Comparison of ENCODE assay signal across 8 mouse cellular contexts in the genomic region with DNA sequence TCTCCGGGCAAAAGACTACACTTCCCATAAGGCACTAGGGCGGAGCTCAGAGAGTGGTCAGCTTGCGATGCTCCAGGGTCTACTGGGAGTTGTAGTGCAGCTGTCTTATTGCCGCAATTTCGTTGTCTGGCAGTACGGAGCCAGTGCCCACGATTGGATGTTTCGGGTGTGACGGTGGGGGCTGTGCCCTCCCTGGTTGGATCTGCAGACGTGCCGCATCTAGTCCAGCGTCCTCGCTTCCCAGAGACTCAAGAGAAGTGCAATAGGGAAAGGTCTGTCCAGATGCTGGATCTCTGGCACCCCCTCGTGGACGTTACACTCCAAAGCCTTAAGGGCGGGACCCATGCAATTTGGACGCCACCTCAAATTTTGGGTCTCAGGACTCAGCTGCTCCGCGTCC. TPM values are rescaled to one million over a fixed set of nuclear protein-coding genes. Genes with fewer than 3 reads are reported as not detected.
DNase-seq lines count a peak whose midpoint lies in the region; ATAC-seq lines count a peak whose summit lies in the region.

No protein-coding gene starts in this region.

- peak overlapping the region; percentile 46 for H3K9ac ChIP-seq in hindbrain, embryonic 15.5 days

- peak; percentile 70 for DNase-seq in T-cell, adult 2 months (ENCODE audit: low spot score)
- peak; percentile 94 for DNase-seq in cerebellum, postnatal 36 days
- DNase-seq in frontal cortex, postnatal 36 days (ENCODE audit: low spot score in 2 of 2) = peak; percentile 96 to 98
- DNase-seq in left cerebral cortex, adult 11 months (ENCODE audit: low spot score) = peak; percentile 98
- peak; percentile 93 to 98 for DNase-seq in lung, postnatal 4 days
- peak; percentile 98 for DNase-seq in right cerebral cortex, adult 18-20 months
- peak; percentile 73 for DNase-seq in urinary bladder, postnatal 10 days (ENCODE audit: low spot score)

- H3K4me3 ChIP-seq in hindbrain, embryonic 15.5 days = peak overlapping the region; percentile 43

- peaks cover 9% of the 10 kb centered on the region for H3K4me1 ChIP-seq in hindbrain, embryonic 15.5 days (replicated peaks)

- H3K27ac ChIP-seq in hindbrain, embryonic 15.5 days (replicated peaks) = peak overlapping the region; percentile 82

- peak; percentile 99 for ATAC-seq in hindbrain, embryonic 15.5 days (ENCODE audit: low FRiP score, low read depth)

- no peaks in the 10 kb centered on the region for H3K27me3 ChIP-seq in hindbrain, embryonic 15.5 days

- H3K9me3 ChIP-seq in hindbrain, embryonic 15.5 days = no peaks in the 10 kb centered on the region

- H3K36me3 ChIP-seq in hindbrain, embryonic 15.5 days = 0 out of 2 replicates have a peak, but pooled peaks cover 9% of the 10 kb centered on the region

- 6% methylated on average over 19 of the region's 19 CpGs for WGBS in hindbrain, embryonic 15.5 days

- H3K4me2 ChIP-seq in hindbrain, embryonic 15.5 days = peak overlapping the region; percentile 65

RNA-seq across cellular contexts. Expression of a gene that starts 19.2 kb away (rescaled TPM):
- 22.2 and 22.7 TPM in 2 replicates for polyA plus RNA-seq in hindbrain, embryonic 15.5 days (2015; fragmentation: Nextera tagmentation; extraction: Ambion mirVana)

RNA-seq across cellular contexts. Expression of a gene that starts 26.1 kb away (rescaled TPM):
- not detected in 2 replicates for polyA plus RNA-seq in hindbrain, embryonic 15.5 days (2015; fragmentation: Nextera tagmentation; extraction: Ambion mirVana)

RNA-seq across cellular contexts. Expression of a gene that starts 27.9 kb away (rescaled TPM):
- polyA plus RNA-seq in hindbrain, embryonic 15.5 days (2015; fragmentation: Nextera tagmentation; extraction: Ambion mirVana) = not detected in 2 replicates

RNA-seq across cellular contexts. Expression of a gene that starts 32.4 kb away (rescaled TPM):
- 0.08 and 0.09 TPM in 2 replicates for polyA plus RNA-seq in hindbrain, embryonic 15.5 days (2015; fragmentation: Nextera tagmentation; extraction: Ambion mirVana)

RNA-seq across cellular contexts. Expression of a gene that starts 34.5 kb away (rescaled TPM):
- 0.18 and 0.26 TPM in 2 replicates for polyA plus RNA-seq in hindbrain, embryonic 15.5 days (2015; fragmentation: Nextera tagmentation; extraction: Ambion mirVana)

Comparison
In these comparisons a context has a peak if more than half of its experiments do, and no peak if none do; other contexts are left out.
1. Peak in every context shown above with its lines: DNase-seq, ATAC-seq, H3K4me3 ChIP-seq and H3K27ac ChIP-seq.